Mouse (Mus musculus) myocyte (in vitro differentiated cells): ENCODE data around the gene Krtap6-2. TPM values are rescaled to one million over a fixed set of nuclear protein-coding genes. Genes with fewer than 3 reads are reported as not detected.

Source experiments
- H3K27me3 ChIP-seq: one replicate; pipeline ENCODE4 v1.6.1; 2011; ENCODE audit not compliant: control insufficient read depth, insufficient read depth, insufficient read length
- H3K36me3 ChIP-seq: one replicate; pipeline ENCODE4 v1.6.1; 2011; ENCODE audit not compliant: control insufficient read depth, insufficient read depth
- H3K4me2 ChIP-seq: one replicate; pipeline ENCODE4 v1.6.1; 2011; ENCODE audit warnings: low read depth, control low read depth
- H3K4me3 ChIP-seq: one replicate; pipeline ENCODE4 v1.5.1; 2011; ENCODE audit warnings: mild to moderate bottlenecking, control low read depth, moderate library complexity
- H3K79me2 ChIP-seq: one replicate; pipeline ENCODE4 v1.6.1; 2011; ENCODE audit not compliant: control insufficient read depth, insufficient read depth
- H3ac ChIP-seq: one replicate; pipeline ENCODE4 v1.6.1; 2011; ENCODE audit not compliant: control insufficient read depth, insufficient read length
- CEBPB ChIP-seq: IDR thresholded peaks from 2 replicates; pipeline ENCODE4 v1.6.1; 2011; ENCODE audit warnings: mild to moderate bottlenecking, moderate library complexity; ENCODE audit not compliant: poor library complexity, insufficient read depth, severe bottlenecking
- E2F4 ChIP-seq: IDR thresholded peaks from one replicate; pipeline ENCODE4 v1.6.1; 2011; ENCODE audit warnings: mild to moderate bottlenecking, control low read depth, moderate library complexity; ENCODE audit not compliant: insufficient read depth
- MAX ChIP-seq: IDR thresholded peaks from one replicate; pipeline ENCODE4 v1.6.1; 2011; ENCODE audit warnings: low read depth, mild to moderate bottlenecking, control low read depth
- MYOD1 ChIP-seq, 3 experiments: IDR thresholded peaks; one replicate each; pipeline ENCODE4 v1.6.1; 2011; ENCODE audit warnings: control low read depth in 2 of 3, low read depth in 2 of 3, mild to moderate bottlenecking in 2 of 3, moderate library complexity in 1 of 3; ENCODE audit not compliant: insufficient read length in 2 of 3, control insufficient read depth in 1 of 3
- MYOG ChIP-seq, 3 experiments: IDR thresholded peaks; one replicate each; pipeline ENCODE4 v1.6.1; 2011; ENCODE audit warnings: control low read depth in 2 of 3, low read depth in 2 of 3, mild to moderate bottlenecking in 2 of 3; ENCODE audit not compliant: insufficient read length in 2 of 3, control insufficient read depth in 1 of 3, insufficient read depth in 1 of 3
- POLR2A ChIP-seq: IDR thresholded peaks from one replicate; pipeline ENCODE4 v1.6.1; 2011; ENCODE audit warnings: low read depth, mild to moderate bottlenecking, control low read depth, moderate library complexity; ENCODE audit not compliant: insufficient read length
- POLR2AphosphoS2 ChIP-seq: IDR thresholded peaks from one replicate; pipeline ENCODE4 v1.6.1; 2011; ENCODE audit warnings: low read depth, control low read depth; ENCODE audit not compliant: insufficient read length
- REST ChIP-seq: IDR thresholded peaks from one replicate; pipeline ENCODE4 v1.6.1; 2011; ENCODE audit warnings: mild to moderate bottlenecking, control low read depth, moderate library complexity; ENCODE audit not compliant: insufficient read depth, insufficient read length
- SRF ChIP-seq: IDR thresholded peaks from one replicate; pipeline ENCODE4 v1.6.1; 2011; ENCODE audit warnings: low read depth; ENCODE audit not compliant: control insufficient read depth, insufficient read length
- TCF12 ChIP-seq: IDR thresholded peaks from one replicate; pipeline ENCODE4 v1.6.1; 2011; ENCODE audit warnings: mild to moderate bottlenecking, control low read depth; ENCODE audit not compliant: poor library complexity, insufficient read depth, severe bottlenecking
- TCF3 ChIP-seq: IDR thresholded peaks from one replicate; pipeline ENCODE4 v1.6.1; 2011; ENCODE audit warnings: low read depth, control low read depth; ENCODE audit not compliant: insufficient read length
- USF1 ChIP-seq: IDR thresholded peaks from one replicate; pipeline ENCODE4 v1.6.1; 2011; ENCODE audit warnings: low read depth, mild to moderate bottlenecking, control low read depth, moderate library complexity
- polyA plus RNA-seq: library from polyadenylated mRNA; unstranded; fragments of >200 nt; fragmentation: generic; extraction: Trizol; gene quantifications from one replicate; pipeline ENCODE4 v1.2.1, GENCODE M21; 2012; ENCODE audit warnings: missing spikeins

Krtap6-2 gene
- polyA plus RNA-seq, 1 experiment = not detected

DNA sequence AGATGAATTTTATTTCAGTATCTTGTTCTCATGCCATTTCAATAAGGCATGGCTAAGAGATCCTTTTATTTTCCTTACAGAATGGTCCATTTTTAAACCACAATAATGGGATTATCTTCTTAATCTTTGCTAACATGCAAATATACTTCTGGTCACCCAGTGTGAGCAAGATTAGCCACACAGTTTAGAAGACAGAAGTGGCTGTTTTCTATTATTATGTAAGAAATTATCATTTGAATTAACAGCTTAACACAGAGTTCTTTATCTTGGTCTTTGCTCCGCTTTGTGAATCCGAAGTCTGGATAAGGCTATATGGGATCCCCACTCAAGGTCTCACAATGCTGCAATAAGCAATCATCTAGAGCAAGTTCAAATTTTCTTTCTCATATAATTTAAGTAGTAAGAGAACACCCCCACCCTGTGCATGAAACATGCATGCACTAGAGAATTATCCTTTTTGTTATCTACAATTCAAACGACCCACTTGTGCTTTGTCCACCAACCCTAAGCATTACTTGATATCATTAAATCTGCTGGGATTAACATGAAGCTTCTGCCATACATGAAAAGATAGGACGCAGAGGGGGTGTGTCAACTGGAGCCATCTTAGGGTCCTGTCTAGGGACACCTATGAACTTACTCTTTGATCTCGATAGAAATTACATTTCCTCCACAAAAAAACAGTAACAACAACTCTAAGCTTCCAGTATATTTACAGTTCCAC, 9.4 kb downstream of the Krtap6-2 start:
- H3K4me2 ChIP-seq = no peak overlapping the region
- TF ChIP-seq SRF (no peak), REST (no peak), CEBPB (no peak), USF1 (no peak), TCF12 (no peak), POLR2A (no peak)
- no peak overlapping the region for H3ac ChIP-seq
- H3K27me3 ChIP-seq = no peaks in the 10 kb centered on the region
- no peaks in the 10 kb centered on the region for H3K36me3 ChIP-seq
- no peak overlapping the region for H3K4me3 ChIP-seq
- H3K79me2 ChIP-seq = no peaks in the 10 kb centered on the region

GRCm38 (mm10) chr16:89403768-89404167, 16.1 kb downstream of the Krtap6-2 start, which contains the start of gene Krtap21-1:
TSS of gene Krtap21-1 (minus strand) at chr16:89403868.
- no peaks in the 10 kb centered on the region for H3K79me2 ChIP-seq
- no peak for TF ChIP-seq TCF3
- no peak for TF ChIP-seq MYOD1 (IDR thresholded peaks at IDR 0.05; ENCODE audit: control insufficient read depth in 1 of 3, insufficient read length in 2 of 3, low read depth in 2 of 3)
- no peak for TF ChIP-seq E2F4
- TF ChIP-seq REST = no peak
- no peak for TF ChIP-seq MAX
- no peak for TF ChIP-seq POLR2A
- no peak for TF ChIP-seq POLR2AphosphoS2
- no peak for TF ChIP-seq MYOG (IDR thresholded peaks at IDR 0.05; ENCODE audit: control insufficient read depth in 1 of 3, insufficient read depth in 1 of 3, insufficient read length in 2 of 3, low read depth in 2 of 3)
- TF ChIP-seq USF1 = no peak
- TF ChIP-seq CEBPB = no peak
- no peak for TF ChIP-seq TCF12
- TF ChIP-seq SRF = no peak
- no peaks in the 10 kb centered on the region for H3K27me3 ChIP-seq
- no peaks in the 10 kb centered on the region for H3K36me3 ChIP-seq
- no peak within 1 kb of the TSS for H3ac ChIP-seq
- H3K4me3 ChIP-seq = no peak within 1 kb of the TSS
- no peak within 1 kb of the TSS for H3K4me2 ChIP-seq

GRCm38 (mm10) chr16:89372734-89373461, 47.0 kb downstream of the Krtap6-2 start:
- no peak overlapping the region for H3ac ChIP-seq
- H3K27me3 ChIP-seq = no peaks in the 10 kb centered on the region
- no peaks in the 10 kb centered on the region for H3K79me2 ChIP-seq
- no peaks in the 10 kb centered on the region for H3K36me3 ChIP-seq
- no peak overlapping the region for H3K4me3 ChIP-seq
- TF ChIP-seq SRF = no peak
- no peak for TF ChIP-seq REST
- no peak for TF ChIP-seq POLR2A
- no peak for TF ChIP-seq E2F4
- TF ChIP-seq CEBPB = no peak
- TF ChIP-seq TCF12 = no peak
- no peak for TF ChIP-seq USF1
- TF ChIP-seq POLR2AphosphoS2 = no peak
- TF ChIP-seq MAX = no peak
- TF ChIP-seq MYOG (IDR thresholded peaks at IDR 0.05; ENCODE audit: control insufficient read depth in 1 of 3, insufficient read depth in 1 of 3, insufficient read length in 2 of 3, low read depth in 2 of 3) = no peak
- TF ChIP-seq TCF3 = no peak
- no peak overlapping the region for H3K4me2 ChIP-seq

Other genes with a start within 250 kb of the Krtap6-2 start
- gene 1110057P08Rik, start 245.4 kb downstream of the Krtap6-2 start, polyA plus RNA-seq = not detected
- not detected for gene Krtap20-2, start 214.2 kb downstream of the Krtap6-2 start, polyA plus RNA-seq
- not detected for gene Krtap21-1, start 16.2 kb downstream of the Krtap6-2 start, polyA plus RNA-seq
- not detected for gene Krtap8-1, start 67.8 kb upstream of the Krtap6-2 start, polyA plus RNA-seq
- not detected for gene Krtap7-1, start 88.2 kb upstream of the Krtap6-2 start, polyA plus RNA-seq
- not detected for gene Krtap11-1, start 151.1 kb upstream of the Krtap6-2 start, polyA plus RNA-seq